Mouse (Mus musculus) limb, embryonic 13.5 days (tissue): Measurements from ENCODE around the gene Cdk20. TPM values are rescaled to one million over a fixed set of nuclear protein-coding genes. Genes with fewer than 3 reads are reported as not detected.
A peak's percentile ranks its signal among the peaks of the same experiment; 100 is the strongest.

Source experiments
- ATAC-seq: fragments of 200-750 bp; cut with Nextera tagmentation; 2 replicates; pipeline ENCODE4 v1.8.0; 2017; ENCODE audit warnings: low read depth, moderate number of reproducible peaks, moderate TSS enrichment; ENCODE audit not compliant: low FRiP score
- H3K27ac ChIP-seq: fragments of 300-500 bp; sonication (generic); 2 replicates; pipeline ENCODE4 v1.5.1; 2015; ENCODE audit warnings: inconsistent platforms, mild to moderate bottlenecking, moderate library complexity
- H3K27me3 ChIP-seq: fragments of 300-500 bp; sonication (generic); 2 replicates; pipeline ENCODE4 v1.6.1; 2015; ENCODE audit warnings: mild to moderate bottlenecking, inconsistent platforms
- H3K36me3 ChIP-seq: fragments of 300-500 bp; sonication (generic); 2 replicates; pipeline ENCODE4 v1.6.1; 2015; ENCODE audit warnings: inconsistent platforms, mild to moderate bottlenecking, moderate library complexity
- H3K4me1 ChIP-seq: fragments of 300-500 bp; sonication (generic); 2 replicates; pipeline ENCODE4 v1.6.1; 2015; ENCODE audit warnings: inconsistent platforms
- H3K4me2 ChIP-seq: fragments of 300-500 bp; sonication (generic); replicated peaks from 2 replicates; pipeline ENCODE4 v1.6.1; 2015; ENCODE audit warnings: inconsistent platforms, mild to moderate bottlenecking, moderate library complexity
- H3K4me3 ChIP-seq: fragments of 300-500 bp; sonication (generic); 2 replicates; pipeline ENCODE4 v1.5.1; 2015; ENCODE audit warnings: moderate library complexity, mild to moderate bottlenecking, inconsistent platforms
- H3K9ac ChIP-seq: fragments of 300-500 bp; sonication (generic); 2 replicates; pipeline ENCODE4 v1.6.1; 2015; ENCODE audit warnings: mild to moderate bottlenecking, inconsistent platforms
- H3K9me3 ChIP-seq: fragments of 300-500 bp; sonication (generic); 2 replicates; pipeline ENCODE4 v1.6.1; 2016; ENCODE audit warnings: inconsistent platforms
- WGBS: fragments of 180-500 bp; shearing (Covaris S2); methylation state at CpG from one replicate; pipeline ENCODE4 v1.1.7; 2015; 5-methylcytosine and 5-hydroxymethylcytosine counted together
- polyA plus RNA-seq: library from polyadenylated mRNA; unstranded; fragments of >200 nt; fragmentation: Nextera tagmentation; extraction: Ambion mirVana; gene quantifications from 2 replicates; pipeline ENCODE4 v1.2.1, GENCODE M21; 2015

Gene Cdk20
- polyA plus RNA-seq, 1 experiment from 2014 or later = 16.7 TPM

- Histone ChIP-seq H3K27me3 (no peaks in the 10 kb centered on the region), H3K4me2 (no peak overlapping the region), H3K9ac (no peak overlapping the region), H3K36me3 (no peaks in the 10 kb centered on the region), H3K4me3 (no peak overlapping the region), H3K4me1 (peaks cover 5% of the 10 kb centered on the region; the same call in 1 of the 2 replicates), H3K27ac (no peak overlapping the region), H3K9me3 (no peaks in the 10 kb centered on the region)
- 39% methylated on average over 1 of the region's 1 CpGs for WGBS
- ATAC-seq = peak; percentile 55; the same call in 1 of the 2 replicates
These were observed 6.8 kb upstream of the Cdk20 start for GRCm38 (mm10) chr13:64425280-64425679.

- ATAC-seq = no peak
- Histone ChIP-seq H3K4me1 (peaks cover 13% of the 10 kb centered on the region), H3K4me3 (no peak overlapping the region), H3K27ac (no peak overlapping the region), H3K9me3 (no peaks in the 10 kb centered on the region), H3K36me3 (no peaks in the 10 kb centered on the region), H3K9ac (no peak overlapping the region), H3K4me2 (no peak overlapping the region), H3K27me3 (no peaks in the 10 kb centered on the region)
- WGBS = 12% methylated on average over 1 of the region's 1 CpGs
These were observed 2.8 kb upstream of the Cdk20 start for GRCm38 (mm10) chr13:64429328-64429727.

GRCm38 (mm10) chr13:64437801-64438200 is 5.7 kb downstream of the Cdk20 start:
- Histone ChIP-seq H3K27ac (no peak overlapping the region), H3K9ac (no peak overlapping the region), H3K36me3 (peaks cover 19% of the 10 kb centered on the region), H3K4me1 (peaks cover 8% of the 10 kb centered on the region), H3K9me3 (no peaks in the 10 kb centered on the region), H3K4me2 (no peak overlapping the region), H3K4me3 (no peak overlapping the region), H3K27me3 (no peaks in the 10 kb centered on the region)
- 58% methylated on average over 7 of the region's 7 CpGs for WGBS
- ATAC-seq = no peak

- H3K4me3 ChIP-seq = no peak overlapping the region
- H3K27ac ChIP-seq = no peak overlapping the region
- H3K36me3 ChIP-seq = peaks cover 19% of the 10 kb centered on the region
- H3K27me3 ChIP-seq = no peaks in the 10 kb centered on the region
- H3K4me2 ChIP-seq = no peak overlapping the region
- H3K4me1 ChIP-seq = no peaks in the 10 kb centered on the region
- no peak overlapping the region for H3K9ac ChIP-seq
- peak; percentile 39; the same call in 1 of the 2 replicates for ATAC-seq
- H3K9me3 ChIP-seq = no peaks in the 10 kb centered on the region
- WGBS = 58% methylated on average over 9 of the region's 9 CpGs
These were observed 6.8 kb downstream of the Cdk20 start for GRCm38 (mm10) chr13:64438863-64439452.

GRCm38 (mm10) chr13:64439471-64439870 is 7.4 kb downstream of the Cdk20 start:
- Histone ChIP-seq H3K4me1 (no peaks in the 10 kb centered on the region), H3K9ac (no peak overlapping the region), H3K27me3 (no peaks in the 10 kb centered on the region), H3K4me3 (no peak overlapping the region), H3K27ac (no peak overlapping the region), H3K4me2 (no peak overlapping the region), H3K9me3 (no peaks in the 10 kb centered on the region), H3K36me3 (peaks cover 19% of the 10 kb centered on the region)
- WGBS = 81% methylated on average over 5 of the region's 5 CpGs
- ATAC-seq = no peak

GRCm38 (mm10) chr13:64440592-64440991 is 8.5 kb downstream of the Cdk20 start:
- Histone ChIP-seq H3K9me3 (no peaks in the 10 kb centered on the region), H3K27ac (no peak overlapping the region), H3K4me1 (no peaks in the 10 kb centered on the region), H3K4me2 (no peak overlapping the region), H3K9ac (no peak overlapping the region), H3K36me3 (peaks cover 19% of the 10 kb centered on the region), H3K27me3 (no peaks in the 10 kb centered on the region), H3K4me3 (no peak overlapping the region)
- 64% methylated on average over 4 of the region's 4 CpGs for WGBS
- ATAC-seq = no peak

- Histone ChIP-seq H3K36me3 (peaks cover 8% of the 10 kb centered on the region; the same call in 1 of the 2 replicates), H3K4me2 (no peak overlapping the region), H3K4me1 (no peaks in the 10 kb centered on the region), H3K9ac (no peak overlapping the region), H3K27ac (no peak overlapping the region), H3K4me3 (no peak overlapping the region), H3K27me3 (no peaks in the 10 kb centered on the region), H3K9me3 (no peaks in the 10 kb centered on the region)
- no peak for ATAC-seq
- 54% methylated on average over 4 of the region's 4 CpGs for WGBS
These were observed 11.3 kb downstream of the Cdk20 start for GRCm38 (mm10) chr13:64443263-64443894.

- Histone ChIP-seq H3K4me2 (no peak overlapping the region), H3K9me3 (no peaks in the 10 kb centered on the region), H3K27ac (no peak overlapping the region), H3K27me3 (no peaks in the 10 kb centered on the region), H3K4me1 (no peaks in the 10 kb centered on the region), H3K9ac (no peak overlapping the region), H3K36me3 (no peaks in the 10 kb centered on the region), H3K4me3 (no peak overlapping the region)
- WGBS = 73% methylated on average over 9 of the region's 9 CpGs
- no peak for ATAC-seq
These were observed 13.3 kb downstream of the Cdk20 start for GRCm38 (mm10) chr13:64445254-64445920.

- ATAC-seq = no peak
- no peaks in the 10 kb centered on the region for H3K36me3 ChIP-seq
- 5% methylated on average over 1 of the region's 1 CpGs for WGBS
- H3K27ac ChIP-seq = no peak overlapping the region
- no peaks in the 10 kb centered on the region for H3K9me3 ChIP-seq
- no peaks in the 10 kb centered on the region for H3K4me1 ChIP-seq
- no peak overlapping the region for H3K9ac ChIP-seq
- H3K4me2 ChIP-seq = no peak overlapping the region
- no peaks in the 10 kb centered on the region for H3K27me3 ChIP-seq
- H3K4me3 ChIP-seq = no peak overlapping the region
These were observed 15.8 kb downstream of the Cdk20 start for GRCm38 (mm10) chr13:64447947-64448346.

GRCm38 (mm10) chr13:64448729-64449128 is 16.6 kb downstream of the Cdk20 start:
- WGBS = 80% methylated on average over 5 of the region's 5 CpGs
- H3K27me3 ChIP-seq = no peaks in the 10 kb centered on the region
- ATAC-seq = no peak
- H3K9me3 ChIP-seq = no peaks in the 10 kb centered on the region
- H3K4me1 ChIP-seq = no peaks in the 10 kb centered on the region
- no peak overlapping the region for H3K27ac ChIP-seq
- H3K9ac ChIP-seq = no peak overlapping the region
- H3K4me3 ChIP-seq = no peak overlapping the region
- no peaks in the 10 kb centered on the region for H3K36me3 ChIP-seq
- no peak overlapping the region for H3K4me2 ChIP-seq

- Histone ChIP-seq H3K27me3 (no peaks in the 10 kb centered on the region), H3K4me1 (no peaks in the 10 kb centered on the region), H3K27ac (no peak overlapping the region), H3K4me3 (no peak overlapping the region), H3K9ac (no peak overlapping the region), H3K36me3 (no peaks in the 10 kb centered on the region), H3K9me3 (no peaks in the 10 kb centered on the region), H3K4me2 (no peak overlapping the region)
- 67% methylated on average over 7 of the region's 7 CpGs for WGBS
- no peak for ATAC-seq
These were observed 18.1 kb downstream of the Cdk20 start for GRCm38 (mm10) chr13:64450001-64450794.
